Mouse (Mus musculus) CH12.LX (cell line): ENCODE data around the gene Btbd35f29. TPM values are rescaled to one million over a fixed set of nuclear protein-coding genes. Genes with fewer than 3 reads are reported as not detected.
A peak's percentile ranks its signal among the peaks of the same experiment; 100 is the strongest.
"Not testable (repeated sequence)": the region's sequence is repeated elsewhere in the genome, so short reads cannot be mapped to it uniquely, and the experiment has no call there.

ENCODE experiments used
- DNase-seq: peaks from one replicate; pipeline ENCODE4 v3.0.0-alpha.2; 2013; ENCODE audit errors: extremely low read depth
- H3K27ac ChIP-seq: 2 replicates; pipeline ENCODE4 v1.5.1; 2012; ENCODE audit warnings: low read depth, mild to moderate bottlenecking, control low read depth, moderate library complexity; ENCODE audit not compliant: insufficient read depth
- H3K27me3 ChIP-seq: replicated peaks from 2 replicates; pipeline ENCODE3; 2012; ENCODE audit warnings: inconsistent platforms
- H3K36me3 ChIP-seq, 2 experiments: replicated peaks in 1 of 2; 2 replicates each; pipeline versions ENCODE3 to v1.6.1; 2012; ENCODE audit warnings: inconsistent platforms in 1 of 2, low read length in 1 of 2, mild to moderate bottlenecking in 1 of 2, mixed read lengths in 1 of 2, moderate library complexity in 1 of 2; ENCODE audit not compliant: control insufficient read depth in 1 of 2, insufficient read depth in 1 of 2
- H3K4me1 ChIP-seq, 2 experiments: 2 replicates each; pipeline ENCODE4 v1.6.1; 2012; ENCODE audit warnings: inconsistent platforms in 1 of 2, moderate library complexity in 1 of 2; ENCODE audit not compliant: insufficient read depth in 2 of 2, control insufficient read depth in 1 of 2
- H3K4me2 ChIP-seq: 2 replicates; pipeline ENCODE4 v1.6.1; 2012; ENCODE audit warnings: low read depth, mild to moderate bottlenecking, control low read depth; ENCODE audit not compliant: poor library complexity, insufficient read depth, severe bottlenecking
- H3K4me3 ChIP-seq, 3 experiments: fragments of 150-350 bp in 1 of 3; sonication (generic) in 1 of 3; replicated peaks in 1 of 3; 2 replicates each; pipeline versions ENCODE3 to v1.5.1; 2011 to 2012; ENCODE audit warnings: low read depth in 2 of 3, low read length in 2 of 3, mild to moderate bottlenecking in 2 of 3, moderate library complexity in 2 of 3, control low read depth in 1 of 3, improper control_type of control experiment in 1 of 3, inconsistent platforms in 1 of 3, mixed read lengths in 1 of 3; ENCODE audit not compliant: poor library complexity in 1 of 3
- H3K79me2 ChIP-seq: replicated peaks from 2 replicates; pipeline ENCODE4 v1.6.1; 2012; ENCODE audit warnings: mild to moderate bottlenecking, moderate library complexity; ENCODE audit not compliant: control insufficient read depth, poor library complexity, insufficient read depth, severe bottlenecking; ENCODE audit errors: extremely low read depth
- H3K9ac ChIP-seq: 2 replicates; pipeline ENCODE4 v1.6.1; 2012; ENCODE audit warnings: low read depth, mild to moderate bottlenecking, control low read depth, moderate library complexity; ENCODE audit not compliant: insufficient read depth
- H3K9me3 ChIP-seq: replicated peaks from 2 replicates; pipeline ENCODE3; 2012; ENCODE audit warnings: low read length, inconsistent platforms, mixed read lengths
- CHD2 ChIP-seq: IDR thresholded peaks from 2 replicates; pipeline ENCODE4 v1.6.1; 2011; ENCODE audit warnings: low read length, improper control_type of control experiment
- KAT2A ChIP-seq: IDR thresholded peaks from 2 replicates; pipeline ENCODE4 v1.6.1; 2012; ENCODE audit warnings: low read length, improper control_type of control experiment, inconsistent platforms; ENCODE audit not compliant: insufficient replicate concordance
- MAFK ChIP-seq: IDR thresholded peaks from 2 replicates; pipeline ENCODE4 v1.6.1; 2011; ENCODE audit warnings: low read length, improper control_type of control experiment; ENCODE audit not compliant: insufficient replicate concordance
- MAX ChIP-seq: IDR thresholded peaks from 2 replicates; pipeline ENCODE4 v1.6.1; 2011; ENCODE audit warnings: low read length, improper control_type of control experiment
- NELFE ChIP-seq: IDR thresholded peaks from 2 replicates; pipeline ENCODE4 v1.6.1; 2011; ENCODE audit warnings: low read depth, low read length, improper control_type of control experiment
- RCOR1 ChIP-seq: conservative IDR thresholded peaks from 2 replicates; pipeline ENCODE4 v1.6.1; 2012; ENCODE audit warnings: low read depth, mild to moderate bottlenecking, inconsistent platforms, low read length, improper control_type of control experiment
- ZMIZ1 ChIP-seq: IDR thresholded peaks from 2 replicates; pipeline ENCODE4 v1.6.1; 2012; ENCODE audit warnings: low read depth, mild to moderate bottlenecking, inconsistent platforms, low read length, improper control_type of control experiment
- dilution Hi-C: fragments of 300-500 bp; cut with MboI; formaldehyde crosslinking; loops from 2 replicates; pipeline ENCODE4 v1.14.3; 2020; ENCODE audit warnings: low sequenced_read_pairs; ENCODE audit not compliant: extremely low pct_unique_long_range_greater_than_20kb, extremely low pct_ligation_motif_present
- in situ Hi-C: fragments of 300-500 bp; cut with MboI; formaldehyde crosslinking; loops from 3 replicates; pipeline ENCODE4 v1.14.3; 2019; ENCODE audit warnings: low sequenced_read_pairs, low pct_ligation_motif_present, low pct_unique_long_range_greater_than_20kb, mixed read lengths
- polyA plus RNA-seq: library from polyadenylated mRNA; unstranded; fragments of >175 nt; gene quantifications from 2 replicates; pipeline ENCODE4 v1.2.1, GENCODE M21; 2012; ENCODE audit warnings: low read depth; ENCODE audit not compliant: insufficient read length
- total RNA-seq, 2 experiments: library from RNA; depleted of rRNA; stranded (reverse); fragments of 300-350 nt in 1 of 2; fragments of >200 nt in 1 of 2; gene quantifications; 2 replicates each; pipeline ENCODE4 v1.2.3; 2012 to 2014

Gene Btbd35f29
- total and polyA plus RNA-seq, 3 experiments = not detected

GRCm38 (mm10) chrX:31158534-31159085, 41.1 kb downstream of the Btbd35f29 start:
- DNase-seq, in situ Hi-C loops, H3K79me2 ChIP-seq, H3K4me2 ChIP-seq, dilution Hi-C loops, H3K4me1 ChIP-seq, H3K9me3 ChIP-seq, H3K4me3 ChIP-seq, H3K36me3 ChIP-seq, H3K27ac ChIP-seq, H3K27me3 ChIP-seq, H3K9ac ChIP-seq: not testable (repeated sequence)
- TF ChIP-seq NELFE = 0 out of 2 replicates have a peak, but pooled peaks have one; percentile 21

- H3K4me3 ChIP-seq, H3K27ac ChIP-seq, in situ Hi-C loops, H3K4me2 ChIP-seq, DNase-seq, H3K79me2 ChIP-seq, H3K9me3 ChIP-seq, H3K27me3 ChIP-seq, dilution Hi-C loops, H3K36me3 ChIP-seq, H3K9ac ChIP-seq, H3K4me1 ChIP-seq: not testable (repeated sequence)
- 0 out of 2 replicates have a peak, but pooled peaks have one; percentile 36 for TF ChIP-seq RCOR1
- 0 out of 2 replicates have a peak, but pooled peaks have one; percentile 20 for TF ChIP-seq CHD2
- TF ChIP-seq MAFK = 0 out of 2 replicates have a peak, but pooled peaks have one; percentile 12
- 0 out of 2 replicates have a peak, but pooled peaks have one; percentile 44 for TF ChIP-seq ZMIZ1
- peak; percentile 38; the same call in 1 of the 2 replicates for TF ChIP-seq NELFE
- 0 out of 2 replicates have a peak, but pooled peaks have one; percentile 29 for TF ChIP-seq MAX
- TF ChIP-seq KAT2A = 0 out of 2 replicates have a peak, but pooled peaks have one; percentile 21
Measured at GRCm38 (mm10) chrX:31159450-31160322, 42.2 kb downstream of the Btbd35f29 start.

GRCm38 (mm10) chrX:31160554-31160953, 43.1 kb downstream of the Btbd35f29 start:
- H3K4me2 ChIP-seq, H3K79me2 ChIP-seq, H3K36me3 ChIP-seq, H3K4me3 ChIP-seq, H3K9ac ChIP-seq, H3K27me3 ChIP-seq, H3K27ac ChIP-seq, H3K4me1 ChIP-seq, dilution Hi-C loops, in situ Hi-C loops, H3K9me3 ChIP-seq, DNase-seq: not testable (repeated sequence)

- H3K27ac ChIP-seq, H3K79me2 ChIP-seq, H3K9ac ChIP-seq, H3K4me1 ChIP-seq, H3K9me3 ChIP-seq, in situ Hi-C loops, dilution Hi-C loops, H3K4me3 ChIP-seq, DNase-seq, H3K4me2 ChIP-seq, H3K27me3 ChIP-seq, H3K36me3 ChIP-seq: not testable (repeated sequence)
Measured at GRCm38 (mm10) chrX:31162638-31163037, 45.2 kb downstream of the Btbd35f29 start.

- dilution Hi-C loops, H3K4me1 ChIP-seq, in situ Hi-C loops, DNase-seq, H3K9ac ChIP-seq, H3K4me3 ChIP-seq, H3K27ac ChIP-seq, H3K36me3 ChIP-seq, H3K4me2 ChIP-seq, H3K79me2 ChIP-seq, H3K27me3 ChIP-seq, H3K9me3 ChIP-seq: not testable (repeated sequence)
Measured at GRCm38 (mm10) chrX:31165193-31165592, 47.7 kb downstream of the Btbd35f29 start.
